Mouse (Mus musculus) forebrain, embryonic 13.5 days (tissue): ENCODE measurements around the gene Vps33a. TPM values are rescaled to one million over a fixed set of nuclear protein-coding genes. Genes with fewer than 3 reads are reported as not detected.

Source experiments
- ATAC-seq: fragments of 200-750 bp; cut with Nextera tagmentation; 2 replicates; pipeline ENCODE4 v1.8.0; 2017
- H3K27ac ChIP-seq: fragments of 300-500 bp; sonication (generic); 2 replicates; pipeline ENCODE4 v1.5.1; 2015; ENCODE audit warnings: inconsistent platforms, mild to moderate bottlenecking, moderate library complexity
- H3K27me3 ChIP-seq: fragments of 300-500 bp; sonication (generic); 2 replicates; pipeline ENCODE4 v1.6.1; 2015; ENCODE audit warnings: mild to moderate bottlenecking, inconsistent platforms
- H3K36me3 ChIP-seq: fragments of 300-500 bp; sonication (generic); 2 replicates; pipeline ENCODE4 v1.6.1; 2015; ENCODE audit warnings: mild to moderate bottlenecking, inconsistent platforms; ENCODE audit not compliant: poor library complexity, severe bottlenecking
- H3K4me1 ChIP-seq: fragments of 300-500 bp; sonication (generic); 2 replicates; pipeline ENCODE4 v1.6.1; 2015; ENCODE audit warnings: inconsistent platforms
- H3K4me2 ChIP-seq: fragments of 300-500 bp; sonication (generic); 2 replicates; pipeline ENCODE4 v1.6.1; 2015; ENCODE audit warnings: inconsistent platforms, mild to moderate bottlenecking, moderate library complexity
- H3K4me3 ChIP-seq: fragments of 300-500 bp; sonication (generic); 2 replicates; pipeline ENCODE4 v1.5.1; 2015; ENCODE audit warnings: mild to moderate bottlenecking, inconsistent platforms
- H3K9ac ChIP-seq: fragments of 300-500 bp; sonication (generic); 2 replicates; pipeline ENCODE4 v1.6.1; 2015; ENCODE audit warnings: mild to moderate bottlenecking, inconsistent platforms
- H3K9me3 ChIP-seq: fragments of 300-500 bp; sonication (generic); replicated peaks from 2 replicates; pipeline ENCODE4 v1.6.1; 2016; ENCODE audit warnings: inconsistent platforms
- WGBS: fragments of 180-500 bp; shearing (Covaris S2); methylation state at CpG from one replicate; pipeline ENCODE4 v1.1.7; 2015; 5-methylcytosine and 5-hydroxymethylcytosine counted together
- polyA plus RNA-seq: library from polyadenylated mRNA; unstranded; fragments of >200 nt; fragmentation: Nextera tagmentation; extraction: Ambion mirVana; gene quantifications from 2 replicates; pipeline ENCODE4 v1.2.1, GENCODE M21; 2015

The Vps33a gene
- polyA plus RNA-seq, 1 experiment from 2014 or later: 32.8 TPM

DNA sequence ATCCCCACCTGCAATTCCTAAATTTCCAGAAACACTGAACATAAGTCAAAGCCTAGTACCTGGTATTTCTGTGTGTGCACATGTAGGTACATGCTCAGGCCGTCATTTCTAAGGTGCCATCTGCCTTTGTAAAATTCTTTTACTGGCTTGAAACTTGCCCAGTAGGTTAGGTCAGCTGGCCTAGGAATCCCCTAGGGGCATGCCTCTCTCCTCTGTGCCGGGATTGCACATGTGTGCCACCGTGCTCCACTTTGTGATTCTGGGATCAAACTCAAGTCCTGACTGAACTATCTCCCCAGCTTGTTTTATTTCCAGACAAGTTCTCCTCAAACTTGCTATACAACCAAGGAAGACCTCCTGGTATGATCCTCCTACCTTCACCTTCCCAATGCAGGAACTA is 3.9 kb upstream of the Vps33a start:
- 87% methylated on average over 3 of the region's 3 CpGs for WGBS

DNA sequence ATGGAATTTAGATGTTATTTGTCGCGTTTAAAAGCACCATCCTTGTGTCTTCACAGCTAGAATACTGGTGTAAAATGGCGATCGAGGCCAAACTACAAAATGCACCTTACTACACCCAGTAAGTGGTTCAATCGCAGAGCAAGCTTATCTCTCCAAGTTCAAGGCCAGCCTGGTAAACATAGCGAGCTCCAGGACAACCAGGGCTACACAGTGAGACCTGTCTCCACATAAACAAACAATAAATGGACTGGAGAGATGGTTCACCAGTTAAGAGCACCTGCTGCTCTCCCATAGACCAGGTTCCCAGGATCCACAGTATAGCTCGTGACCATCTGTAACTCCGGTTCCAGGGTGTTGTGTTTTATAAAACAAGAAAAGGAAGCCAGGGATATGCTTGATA is 524 bp upstream of the Vps33a start:
- 66% methylated on average over 8 of the region's 8 CpGs for WGBS
- Histone ChIP-seq H3K36me3 (peaks cover 39% of the 10 kb centered on the region), H3K4me2 (peak overlapping the region; percentile 84)

More for the DNA sequence above, 3.9 kb upstream of the Vps33a start:
- no peak overlapping the region for H3K4me3 ChIP-seq
- no peaks in the 10 kb centered on the region for H3K27me3 ChIP-seq
- H3K9me3 ChIP-seq: no peaks in the 10 kb centered on the region
- peaks cover 7% of the 10 kb centered on the region for H3K4me1 ChIP-seq
- no peak overlapping the region for H3K27ac ChIP-seq
- no peak overlapping the region for H3K9ac ChIP-seq
- H3K36me3 ChIP-seq: peaks cover 52% of the 10 kb centered on the region
- H3K4me2 ChIP-seq: no peak overlapping the region
- no peak for ATAC-seq

DNA sequence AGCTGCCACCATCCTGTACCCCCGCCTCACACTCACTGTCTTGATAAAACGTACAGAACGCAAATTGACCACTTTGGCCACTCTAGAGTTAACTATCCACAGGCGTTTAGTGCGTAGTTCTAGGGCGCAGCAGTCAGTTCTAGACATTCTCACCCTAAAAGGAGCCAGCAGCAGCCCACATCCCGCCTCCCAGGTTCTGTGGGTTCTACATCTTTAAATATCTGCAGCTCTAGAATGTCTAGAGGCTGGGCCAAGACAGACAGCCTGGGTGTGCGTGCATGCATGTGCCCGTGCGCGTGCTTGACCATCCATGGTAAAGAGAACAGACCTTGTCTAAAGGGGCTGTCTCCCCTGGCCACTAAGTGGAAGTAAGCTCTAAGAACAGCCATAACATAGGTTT is 11.7 kb downstream of the Vps33a start:
- ATAC-seq: no peak
- Histone ChIP-seq H3K36me3 (peaks cover 96% of the 10 kb centered on the region), H3K4me3 (no peak overlapping the region), H3K27ac (no peak overlapping the region), H3K9ac (no peak overlapping the region), H3K4me2 (no peak overlapping the region), H3K27me3 (no peaks in the 10 kb centered on the region), H3K4me1 (no peaks in the 10 kb centered on the region), H3K9me3 (no peaks in the 10 kb centered on the region)
- WGBS: 91% methylated on average over 11 of the region's 11 CpGs

More for the DNA sequence above, 524 bp upstream of the Vps33a start:
- Histone ChIP-seq H3K27ac (no peak overlapping the region), H3K4me3 (peak overlapping the region; percentile 94), H3K9me3 (no peaks in the 10 kb centered on the region), H3K27me3 (no peaks in the 10 kb centered on the region), H3K9ac (0 out of 2 replicates have a peak overlapping the region, but pooled peaks have one; percentile 8), H3K4me1 (peaks cover 12% of the 10 kb centered on the region)
- ATAC-seq: peak; percentile 47

DNA sequence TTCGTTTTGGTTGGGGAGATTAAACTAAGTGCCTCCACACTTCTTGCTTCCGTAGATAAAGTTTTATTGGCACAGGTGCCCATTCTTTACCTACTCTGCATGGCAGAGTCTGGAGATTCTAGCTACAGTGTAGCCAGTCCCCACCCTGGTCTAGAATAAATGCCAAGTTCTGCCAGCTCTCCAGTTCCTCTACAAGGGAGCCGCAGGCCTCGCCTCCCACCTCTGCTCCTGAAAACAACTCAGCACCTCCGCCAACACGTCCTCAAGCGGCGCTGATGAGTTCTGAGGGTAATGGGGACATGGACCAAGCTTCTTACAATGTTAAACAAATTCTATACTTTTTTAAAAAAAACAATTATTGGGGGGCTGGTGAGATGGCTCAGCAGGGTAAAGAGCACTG is 13.2 kb downstream of the Vps33a start:
- Histone ChIP-seq H3K9ac (no peak overlapping the region), H3K4me1 (no peaks in the 10 kb centered on the region), H3K9me3 (no peaks in the 10 kb centered on the region), H3K27me3 (no peaks in the 10 kb centered on the region), H3K4me3 (no peak overlapping the region), H3K36me3 (peaks cover 92% of the 10 kb centered on the region), H3K27ac (no peak overlapping the region), H3K4me2 (no peak overlapping the region)
- 94% methylated on average over 8 of the region's 8 CpGs for WGBS
- no peak for ATAC-seq

DNA sequence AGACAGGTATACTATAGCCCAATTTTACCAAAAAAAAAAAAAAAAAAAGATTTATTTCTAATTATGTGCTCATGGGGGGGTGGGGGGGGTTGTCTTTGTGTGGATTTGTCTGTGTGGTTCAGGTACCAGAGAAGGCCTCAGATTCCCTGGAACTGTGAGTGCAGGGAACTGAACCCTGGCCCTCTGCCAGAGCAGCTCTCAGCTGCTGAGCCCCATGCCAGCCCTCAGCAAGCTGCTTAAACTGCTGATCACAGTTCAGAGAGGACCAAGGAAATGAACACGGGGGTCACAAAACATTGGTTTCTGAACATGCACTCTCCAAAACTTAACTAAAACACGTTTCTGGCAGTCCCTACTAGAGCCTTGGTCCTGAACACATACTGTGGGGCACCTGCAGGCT is 16.4 kb downstream of the Vps33a start:
- WGBS: 77% methylated on average over 2 of the region's 2 CpGs

DNA sequence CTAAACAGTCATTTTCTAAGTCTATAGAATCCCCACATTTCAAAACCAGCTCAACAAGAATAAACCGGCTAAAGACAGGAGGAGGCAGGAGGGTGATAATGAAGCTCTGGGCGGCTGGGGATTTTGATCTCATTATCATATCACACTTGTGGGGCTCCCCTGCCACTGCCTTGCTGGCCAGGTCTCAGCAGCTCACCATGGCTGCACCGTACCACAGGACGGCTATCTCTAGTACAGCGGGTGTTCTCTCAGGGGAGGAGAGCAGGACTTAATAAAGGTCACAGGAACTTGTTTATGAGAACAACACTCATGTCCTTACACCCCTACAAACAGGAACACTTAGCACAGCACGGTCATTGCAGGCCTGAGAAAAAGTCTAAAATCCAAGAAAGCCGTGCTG is 17.1 kb downstream of the Vps33a start:
- H3K36me3 ChIP-seq: peaks cover 60% of the 10 kb centered on the region
- no peak overlapping the region for H3K27ac ChIP-seq
- H3K4me1 ChIP-seq: no peaks in the 10 kb centered on the region
- 93% methylated on average over 7 of the region's 7 CpGs for WGBS
- H3K27me3 ChIP-seq: no peaks in the 10 kb centered on the region
- H3K4me3 ChIP-seq: no peak overlapping the region
- H3K9ac ChIP-seq: no peak overlapping the region
- ATAC-seq: no peak
- no peaks in the 10 kb centered on the region for H3K9me3 ChIP-seq
- no peak overlapping the region for H3K4me2 ChIP-seq

More for the DNA sequence above, 16.4 kb downstream of the Vps33a start:
- no peak overlapping the region for H3K9ac ChIP-seq
- no peak for ATAC-seq
- no peak overlapping the region for H3K4me2 ChIP-seq
- no peak overlapping the region for H3K27ac ChIP-seq
- no peaks in the 10 kb centered on the region for H3K9me3 ChIP-seq
- no peaks in the 10 kb centered on the region for H3K27me3 ChIP-seq
- no peak overlapping the region for H3K4me3 ChIP-seq
- peaks cover 67% of the 10 kb centered on the region for H3K36me3 ChIP-seq
- no peaks in the 10 kb centered on the region for H3K4me1 ChIP-seq

DNA sequence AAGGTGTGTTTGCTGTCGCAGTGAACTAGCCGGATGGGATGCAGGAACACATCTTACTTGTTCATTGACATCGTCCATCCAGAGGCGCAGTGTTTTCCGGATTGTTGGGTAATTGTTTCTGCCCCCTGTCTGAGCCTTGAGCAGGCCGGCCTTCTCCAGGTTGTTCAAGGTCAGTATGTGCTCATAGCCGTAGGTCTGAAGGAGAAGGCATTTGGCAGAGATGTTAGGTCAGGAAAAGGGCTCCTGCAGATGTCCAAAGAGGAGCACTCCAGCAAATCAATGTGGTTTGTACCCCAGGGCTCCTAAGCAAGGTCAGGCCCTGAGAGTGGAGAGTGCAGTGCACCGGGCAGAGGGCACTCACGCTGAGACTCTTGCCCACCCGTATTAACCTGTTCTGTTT is 39.0 kb downstream of the Vps33a start:
- 92% methylated on average over 10 of the region's 10 CpGs for WGBS
- H3K9me3 ChIP-seq: no peaks in the 10 kb centered on the region
- no peak overlapping the region for H3K4me3 ChIP-seq
- H3K36me3 ChIP-seq: peaks cover 87% of the 10 kb centered on the region
- H3K27me3 ChIP-seq: no peaks in the 10 kb centered on the region
- no peak overlapping the region for H3K27ac ChIP-seq
- H3K4me1 ChIP-seq: no peaks in the 10 kb centered on the region
- no peak for ATAC-seq
- H3K9ac ChIP-seq: no peak overlapping the region
- no peak overlapping the region for H3K4me2 ChIP-seq

DNA sequence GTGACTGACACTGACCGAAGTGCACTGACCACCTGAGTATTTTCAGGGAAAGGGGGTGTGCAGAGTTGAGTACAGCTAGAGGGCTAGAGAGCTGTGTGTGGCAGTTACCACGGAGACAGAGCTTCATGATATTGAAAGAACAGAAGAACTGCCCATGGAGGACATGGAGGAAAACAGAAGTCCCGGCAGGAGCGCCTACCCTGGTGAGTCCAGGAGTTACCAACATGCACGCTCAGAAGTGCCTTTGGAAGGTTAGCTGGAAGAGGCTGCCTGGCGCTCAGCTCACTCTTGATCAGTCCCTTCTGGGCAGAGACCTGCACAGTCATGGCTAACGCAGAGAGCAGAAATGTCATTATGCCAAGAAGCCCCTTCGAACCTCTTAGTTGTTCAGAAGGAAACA is 42.8 kb downstream of the Vps33a start:
- ATAC-seq: no peak
- H3K9me3 ChIP-seq: no peaks in the 10 kb centered on the region
- WGBS: 90% methylated on average over 8 of the region's 8 CpGs
- no peak overlapping the region for H3K4me3 ChIP-seq
- no peaks in the 10 kb centered on the region for H3K27me3 ChIP-seq
- H3K9ac ChIP-seq: no peak overlapping the region
- H3K36me3 ChIP-seq: peaks cover 76% of the 10 kb centered on the region
- H3K27ac ChIP-seq: no peak overlapping the region
- no peak overlapping the region for H3K4me2 ChIP-seq
- no peaks in the 10 kb centered on the region; the same call in 1 of the 2 replicates for H3K4me1 ChIP-seq

DNA sequence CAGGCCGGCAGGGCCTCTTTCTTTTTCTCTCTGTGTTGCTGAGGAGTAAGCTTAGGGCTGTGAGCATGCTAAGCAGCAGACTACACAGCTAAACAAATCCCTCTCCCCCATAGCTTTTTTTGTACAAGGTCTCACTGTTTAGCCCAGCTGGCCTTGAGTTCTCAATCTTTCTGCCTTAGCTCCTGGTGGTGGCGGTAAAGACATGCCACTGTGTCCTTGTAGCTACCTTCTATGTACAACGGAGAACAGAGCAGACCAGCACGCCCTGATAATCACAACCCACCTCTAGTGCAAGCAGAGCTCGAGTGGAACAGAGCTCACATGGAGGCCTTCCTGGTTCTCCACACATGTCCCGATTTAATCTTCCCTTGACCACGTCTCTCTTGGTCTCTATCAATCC is 44.2 kb downstream of the Vps33a start:
- ATAC-seq: no peak
- 75% methylated on average over 7 of the region's 7 CpGs for WGBS
- Histone ChIP-seq H3K9me3 (no peaks in the 10 kb centered on the region), H3K27me3 (no peaks in the 10 kb centered on the region), H3K4me3 (no peak overlapping the region), H3K4me2 (no peak overlapping the region), H3K4me1 (peaks cover 7% of the 10 kb centered on the region), H3K9ac (no peak overlapping the region), H3K27ac (no peak overlapping the region), H3K36me3 (peaks cover 62% of the 10 kb centered on the region)

DNA sequence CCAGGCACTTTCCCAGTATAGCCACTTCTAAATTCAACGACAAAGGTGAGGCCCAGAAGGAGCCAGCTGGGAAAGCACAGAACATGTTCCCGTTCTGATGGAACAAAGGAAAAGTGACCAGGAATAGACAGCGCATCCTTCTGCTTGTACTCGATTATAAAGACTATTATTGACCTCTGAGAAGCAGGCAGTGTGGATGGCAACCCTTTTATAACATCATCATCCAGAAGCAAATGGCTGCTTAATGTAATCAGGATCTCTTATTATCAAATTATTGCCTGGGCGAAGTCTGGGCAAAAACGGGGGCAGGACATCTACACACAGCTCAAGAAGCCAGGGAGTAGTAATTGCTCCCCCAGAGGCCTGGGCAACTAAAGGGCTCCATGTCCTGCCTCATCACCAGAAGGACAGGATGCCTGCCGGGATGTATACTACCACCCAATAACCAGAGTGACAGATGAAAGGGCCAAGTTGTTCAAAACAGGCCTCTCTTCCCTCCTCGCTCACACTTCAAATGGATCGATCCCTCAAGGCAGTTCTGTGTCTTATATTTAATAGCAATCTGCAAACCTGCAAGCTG is 46.8 kb downstream of the Vps33a start:
- H3K36me3 ChIP-seq: peaks cover 36% of the 10 kb centered on the region
- no peak overlapping the region for H3K9ac ChIP-seq
- peaks cover 27% of the 10 kb centered on the region for H3K4me1 ChIP-seq
- no peak overlapping the region for H3K4me2 ChIP-seq
- ATAC-seq: no peak
- WGBS: 90% methylated on average over 9 of the region's 9 CpGs
- no peaks in the 10 kb centered on the region for H3K27me3 ChIP-seq
- H3K9me3 ChIP-seq: no peaks in the 10 kb centered on the region
- no peak overlapping the region for H3K27ac ChIP-seq
- no peak overlapping the region for H3K4me3 ChIP-seq

DNA sequence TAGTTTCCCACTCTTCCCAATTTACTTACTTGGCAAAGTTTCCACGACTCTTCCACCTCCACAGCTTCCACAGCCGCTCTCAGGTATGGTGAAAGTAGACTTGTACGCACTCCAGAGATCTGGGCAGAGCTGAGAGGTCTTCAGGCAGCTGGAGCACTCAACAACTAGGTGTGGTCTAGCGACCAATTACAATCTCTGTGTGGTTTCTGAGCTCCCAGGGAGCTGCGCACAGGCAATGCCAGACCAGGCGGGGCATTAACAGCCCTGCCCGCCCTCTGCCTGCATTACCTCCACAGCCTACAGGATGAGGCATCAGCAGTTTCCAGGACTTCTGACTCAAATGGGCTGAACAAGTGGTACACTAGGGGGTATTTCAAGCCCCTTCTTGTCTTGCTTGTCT is 47.6 kb downstream of the Vps33a start, which contains the start of gene Gm49027:
TSS of gene Gm49027 (minus strand) at position 208 of the 400 bp plus-strand sequence.
- Histone ChIP-seq H3K9ac (peak within 1 kb of the TSS; percentile 64), H3K4me3 (peak within 1 kb of the TSS; percentile 92), H3K4me2 (peak within 1 kb of the TSS; percentile 92), H3K27me3 (no peaks in the 10 kb centered on the region), H3K9me3 (no peaks in the 10 kb centered on the region), H3K36me3 (peaks cover 28% of the 10 kb centered on the region), H3K4me1 (peaks cover 27% of the 10 kb centered on the region), H3K27ac (peak within 1 kb of the TSS; percentile 60; the same call in 1 of the 2 replicates)
- WGBS: 83% methylated on average over 7 of the region's 7 CpGs
- no peak for ATAC-seq

DNA sequence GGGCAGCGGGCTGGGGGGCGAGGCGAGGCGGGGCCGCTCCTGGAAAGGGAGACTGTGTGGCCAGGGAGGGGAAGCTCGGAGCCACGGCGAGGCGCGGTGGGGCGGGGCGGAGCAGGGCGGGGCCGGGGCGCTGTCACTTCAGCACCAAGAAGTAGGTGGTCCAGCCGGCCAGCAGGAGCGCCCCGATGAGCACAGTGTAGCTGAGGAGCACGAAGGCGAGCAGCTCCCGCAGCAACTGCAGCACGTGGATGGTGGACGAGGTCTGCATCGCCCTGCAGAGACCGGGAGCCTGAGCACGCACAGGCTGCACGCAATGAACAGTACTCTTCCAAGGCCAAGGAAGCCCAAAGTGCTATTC is 48.5 kb downstream of the Vps33a start:
- Histone ChIP-seq H3K9me3 (no peaks in the 10 kb centered on the region), H3K9ac (peak overlapping the region; percentile 64), H3K4me2 (peak overlapping the region; percentile 92), H3K4me1 (peaks cover 27% of the 10 kb centered on the region), H3K36me3 (peaks cover 26% of the 10 kb centered on the region), H3K27ac (peak overlapping the region; percentile 60; the same call in 1 of the 2 replicates), H3K27me3 (no peaks in the 10 kb centered on the region), H3K4me3 (peak overlapping the region; percentile 92)
- peak; percentile 94 for ATAC-seq
- WGBS: 2% methylated on average over 27 of the region's 27 CpGs
